Mouse (Mus musculus): Measurements from ENCODE around the gene Gm16503. TPM values are rescaled to one million over a fixed set of nuclear protein-coding genes. Genes with fewer than 3 reads are reported as not detected.
"Not testable (repeated sequence)": the region's sequence is repeated elsewhere in the genome, so short reads cannot be mapped to it uniquely, and the experiment has no call there.

Gene Gm16503
- polyA plus RNA-seq, 1 experiment from 2014 or later, result 0.73 TPM

GRCm38 (mm10) chr4:147537702-147538101, 2.3 kb upstream of the Gm16503 start:
- 78% methylated on average over 2 of the region's 2 CpGs for WGBS
- Histone ChIP-seq H3K36me3 (ENCODE audit: control insufficient read depth, insufficient read depth, low read length) (no peaks in the 10 kb centered on the region), H3K9ac (ENCODE audit: low read depth, low read length) (no peak overlapping the region), H3K9me3 (replicated peaks; ENCODE audit: control insufficient read depth, low read length, poor library complexity, severe bottlenecking) (peaks cover 26% of the 10 kb centered on the region), H3K4me3 (ENCODE audit: low read depth, low read length) (no peak overlapping the region), H3K27me3 (ENCODE audit: control insufficient read depth, insufficient read depth, low read depth, low read length) (no peaks in the 10 kb centered on the region), H3K4me2 (ENCODE audit: low read length) (no peak overlapping the region), H3K27ac (ENCODE audit: low read length) (no peak overlapping the region), H3K4me1 (ENCODE audit: control insufficient read depth, insufficient read depth, low read length) (no peaks in the 10 kb centered on the region)
- no peak for ATAC-seq

DNA sequence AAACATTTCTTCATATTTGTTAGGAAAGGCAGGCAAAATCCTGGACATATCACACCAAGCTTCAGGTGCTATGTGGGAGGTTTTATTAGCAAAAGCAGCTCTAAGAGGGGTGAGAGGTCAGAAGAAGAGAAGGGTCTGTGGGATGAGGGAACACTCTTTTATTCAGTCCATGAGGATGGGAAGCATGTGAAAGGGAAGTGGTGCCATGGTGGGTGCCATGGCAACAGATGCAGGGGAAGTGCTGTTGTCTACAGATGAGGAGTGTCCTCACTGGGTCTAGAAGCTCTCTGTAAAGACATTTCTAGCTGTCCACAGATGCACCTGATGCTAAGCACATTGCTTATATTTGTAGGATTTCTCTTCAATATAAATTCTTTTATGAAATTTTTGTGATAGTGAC, 1.1 kb downstream of the Gm16503 start:
- Histone ChIP-seq H3K9ac (ENCODE audit: low read depth, low read length) (no peak overlapping the region), H3K4me2 (ENCODE audit: low read length) (no peak overlapping the region), H3K9me3 (replicated peaks; ENCODE audit: control insufficient read depth, low read length, poor library complexity, severe bottlenecking) (peaks cover 21% of the 10 kb centered on the region)

DNA sequence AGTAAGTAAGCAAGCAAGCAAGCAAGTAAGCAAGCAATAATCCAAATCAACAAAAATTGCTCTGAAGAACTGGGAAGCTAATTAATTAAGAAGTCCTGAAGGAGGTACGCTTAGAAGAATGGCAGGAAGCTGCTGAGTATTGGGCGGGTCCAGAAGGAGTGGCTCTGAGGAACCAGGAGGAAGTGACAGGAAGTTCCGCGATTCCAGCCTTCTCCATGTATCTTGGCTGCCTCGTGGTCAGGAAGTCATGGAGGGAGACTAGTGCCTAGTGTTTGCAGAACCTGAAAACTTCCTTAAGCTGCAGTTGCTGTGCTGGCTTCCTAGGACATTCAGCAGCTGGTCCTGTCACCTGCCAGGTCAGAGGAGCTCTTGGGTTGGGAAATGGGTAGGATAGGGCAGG, 13.1 kb downstream of the Gm16503 start, which contains the start of gene Zfp985:
Zfp985 (plus strand) TSS at position 207 of the 400 bp plus-strand sequence.
- ATAC-seq; H3K27me3 ChIP-seq (ENCODE audit: control insufficient read depth, insufficient read depth, low read depth, low read length): not testable (repeated sequence)
- 82% methylated on average over 5 of the region's 5 CpGs for WGBS

More for the DNA sequence above, 1.1 kb downstream of the Gm16503 start:
- Histone ChIP-seq H3K4me3 (ENCODE audit: low read depth, low read length) (no peak overlapping the region), H3K27me3 (ENCODE audit: control insufficient read depth, insufficient read depth, low read depth, low read length) (no peaks in the 10 kb centered on the region), H3K4me1 (ENCODE audit: control insufficient read depth, insufficient read depth, low read length) (no peaks in the 10 kb centered on the region), H3K36me3 (ENCODE audit: control insufficient read depth, insufficient read depth, low read length) (no peaks in the 10 kb centered on the region), H3K27ac (ENCODE audit: low read length) (no peak overlapping the region)
- ATAC-seq, result no peak

DNA sequence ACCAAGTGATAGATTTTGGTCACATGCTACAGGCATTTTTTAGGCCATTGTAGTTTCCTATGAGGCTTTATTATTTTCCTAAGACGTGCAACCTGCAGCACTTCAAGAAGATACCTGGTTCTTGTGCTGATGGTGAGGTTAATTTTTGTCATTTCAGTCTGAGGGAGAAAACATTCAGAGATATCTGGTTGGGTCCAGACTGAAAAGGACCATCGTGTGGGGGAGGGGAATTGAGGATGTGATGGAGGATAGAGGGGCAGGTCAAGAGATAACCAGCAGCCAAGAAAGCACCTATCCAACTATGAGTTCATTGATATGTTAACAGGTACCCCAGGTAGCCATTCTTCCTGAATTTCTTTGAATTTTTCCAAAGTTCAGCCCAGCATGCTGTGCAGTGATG, 14.3 kb downstream of the Gm16503 start:
- peaks cover 11% of the 10 kb centered on the region for H3K9me3 ChIP-seq (replicated peaks; ENCODE audit: control insufficient read depth, low read length, poor library complexity, severe bottlenecking)
- H3K4me1 ChIP-seq (ENCODE audit: control insufficient read depth, insufficient read depth, low read length); H3K27me3 ChIP-seq (ENCODE audit: control insufficient read depth, insufficient read depth, low read depth, low read length); H3K9ac ChIP-seq (ENCODE audit: low read depth, low read length); H3K36me3 ChIP-seq (ENCODE audit: control insufficient read depth, insufficient read depth, low read length); H3K27ac ChIP-seq (ENCODE audit: low read length); H3K4me3 ChIP-seq (ENCODE audit: low read depth, low read length); ATAC-seq; H3K4me2 ChIP-seq (ENCODE audit: low read length): not testable (repeated sequence)
- WGBS, result 77% methylated on average over 2 of the region's 2 CpGs

More for the DNA sequence above, 13.1 kb downstream of the Gm16503 start, which contains the start of gene Zfp985:
- H3K4me3 ChIP-seq (ENCODE audit: low read depth, low read length); H3K36me3 ChIP-seq (ENCODE audit: control insufficient read depth, insufficient read depth, low read length); H3K4me2 ChIP-seq (ENCODE audit: low read length); H3K27ac ChIP-seq (ENCODE audit: low read length); H3K4me1 ChIP-seq (ENCODE audit: control insufficient read depth, insufficient read depth, low read length); H3K9ac ChIP-seq (ENCODE audit: low read depth, low read length): not testable (repeated sequence)
- H3K9me3 ChIP-seq (replicated peaks; ENCODE audit: control insufficient read depth, low read length, poor library complexity, severe bottlenecking), result peaks cover 11% of the 10 kb centered on the region

GRCm38 (mm10) chr4:147556921-147557320, 16.9 kb downstream of the Gm16503 start:
- H3K4me2 ChIP-seq (ENCODE audit: low read length); H3K4me3 ChIP-seq (ENCODE audit: low read depth, low read length); H3K9ac ChIP-seq (ENCODE audit: low read depth, low read length); H3K27ac ChIP-seq (ENCODE audit: low read length); H3K4me1 ChIP-seq (ENCODE audit: control insufficient read depth, insufficient read depth, low read length); ATAC-seq; H3K36me3 ChIP-seq (ENCODE audit: control insufficient read depth, insufficient read depth, low read length); H3K27me3 ChIP-seq (ENCODE audit: control insufficient read depth, insufficient read depth, low read depth, low read length): not testable (repeated sequence)
- WGBS, result 62% methylated on average over 1 of the region's 1 CpGs
- peaks cover 11% of the 10 kb centered on the region for H3K9me3 ChIP-seq (replicated peaks; ENCODE audit: control insufficient read depth, low read length, poor library complexity, severe bottlenecking)

DNA sequence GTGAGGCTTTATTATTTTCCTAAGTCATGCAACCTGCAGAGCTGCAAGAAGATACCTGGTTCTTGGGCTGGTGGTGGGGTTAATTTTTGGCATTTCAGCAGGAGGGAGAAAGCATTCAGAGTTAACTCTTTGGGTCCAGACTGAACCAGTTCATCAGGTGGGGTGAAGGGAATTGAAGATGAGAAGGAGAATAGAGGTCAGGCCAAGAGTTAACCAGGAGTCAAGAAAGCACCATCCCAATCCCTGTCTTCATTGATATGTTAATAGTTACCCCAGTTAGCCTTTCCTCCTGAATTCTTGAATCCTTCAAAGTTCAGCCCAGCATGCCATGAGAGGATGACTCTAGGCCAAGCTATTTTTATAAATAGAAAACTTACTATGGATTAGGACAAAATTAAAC, 18.0 kb downstream of the Gm16503 start:
- not testable (repeated sequence) for H3K27me3 ChIP-seq (ENCODE audit: control insufficient read depth, insufficient read depth, low read depth, low read length); H3K9ac ChIP-seq (ENCODE audit: low read depth, low read length); H3K36me3 ChIP-seq (ENCODE audit: control insufficient read depth, insufficient read depth, low read length); H3K4me2 ChIP-seq (ENCODE audit: low read length); H3K4me1 ChIP-seq (ENCODE audit: control insufficient read depth, insufficient read depth, low read length); H3K9me3 ChIP-seq (replicated peaks; ENCODE audit: control insufficient read depth, low read length, poor library complexity, severe bottlenecking); ATAC-seq; H3K4me3 ChIP-seq (ENCODE audit: low read depth, low read length); H3K27ac ChIP-seq (ENCODE audit: low read length)

GRCm38 (mm10) chr4:147559096-147559495, 19.1 kb downstream of the Gm16503 start:
- H3K36me3 ChIP-seq (ENCODE audit: control insufficient read depth, insufficient read depth, low read length); H3K9ac ChIP-seq (ENCODE audit: low read depth, low read length); H3K27me3 ChIP-seq (ENCODE audit: control insufficient read depth, insufficient read depth, low read depth, low read length); H3K4me3 ChIP-seq (ENCODE audit: low read depth, low read length); H3K27ac ChIP-seq (ENCODE audit: low read length); ATAC-seq; H3K9me3 ChIP-seq (replicated peaks; ENCODE audit: control insufficient read depth, low read length, poor library complexity, severe bottlenecking); H3K4me2 ChIP-seq (ENCODE audit: low read length); H3K4me1 ChIP-seq (ENCODE audit: control insufficient read depth, insufficient read depth, low read length): not testable (repeated sequence)
- WGBS, result 63% methylated on average over 1 of the region's 1 CpGs

DNA sequence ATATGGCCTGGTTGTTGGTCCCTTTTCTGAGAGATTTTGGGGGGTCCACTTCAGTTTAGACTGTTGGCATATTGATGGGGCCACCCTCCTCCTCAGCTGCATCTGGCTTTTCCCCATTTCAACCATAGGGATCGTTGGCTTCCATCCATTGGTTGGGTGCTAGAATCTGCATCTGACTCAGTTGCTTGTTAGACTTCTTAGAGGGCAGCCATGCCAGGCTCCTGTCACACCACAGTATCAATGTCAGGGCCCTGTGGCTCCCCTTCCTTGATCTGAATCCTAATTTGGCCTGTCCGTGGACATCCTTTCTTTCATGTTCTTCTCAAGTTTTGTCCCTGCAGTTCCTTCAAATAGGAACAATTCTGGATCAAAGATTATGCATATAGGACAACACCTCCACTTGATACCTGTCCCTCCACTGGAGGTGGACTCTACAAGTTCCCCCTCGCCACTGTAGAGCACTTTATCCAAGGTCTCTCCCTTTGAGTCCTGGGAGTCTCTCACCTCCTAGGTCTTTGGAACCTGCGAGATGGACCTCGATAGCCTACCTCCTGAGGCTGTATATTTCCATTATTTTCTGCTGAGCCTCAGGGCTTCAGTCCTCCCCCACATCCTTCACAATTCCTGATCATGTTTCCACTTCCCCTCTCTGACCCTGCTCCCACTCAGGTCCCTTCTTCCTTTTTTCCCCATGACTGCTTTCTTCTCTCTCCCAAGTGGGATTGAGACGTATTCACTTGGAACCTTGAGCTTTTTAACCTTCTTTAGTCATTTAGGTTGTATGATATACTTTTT, 25.6 kb downstream of the Gm16503 start:
- no peak for ATAC-seq

DNA sequence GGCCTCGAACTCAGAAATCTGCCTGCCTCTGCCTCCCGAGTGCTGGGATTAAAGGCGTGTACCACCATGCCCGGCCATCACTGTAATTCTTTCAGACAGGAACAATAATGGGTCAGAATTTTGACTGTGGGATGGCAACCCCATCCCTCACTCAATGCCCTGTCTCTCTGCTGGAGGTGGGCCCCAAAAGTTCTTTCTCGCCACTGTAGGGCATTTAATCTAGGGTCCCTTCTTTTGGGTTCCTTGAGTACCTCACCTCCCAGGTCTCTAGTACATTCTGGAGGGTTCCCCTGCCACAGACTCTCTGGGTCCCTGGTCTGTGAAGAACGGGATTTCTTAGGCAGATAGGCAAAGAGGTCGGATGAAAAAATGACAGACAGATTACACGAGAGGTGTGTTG, 31.1 kb downstream of the Gm16503 start:
- not testable (repeated sequence) for H3K4me2 ChIP-seq (ENCODE audit: low read length); H3K36me3 ChIP-seq (ENCODE audit: control insufficient read depth, insufficient read depth, low read length); H3K4me1 ChIP-seq (ENCODE audit: control insufficient read depth, insufficient read depth, low read length); H3K4me3 ChIP-seq (ENCODE audit: low read depth, low read length); ATAC-seq; H3K27me3 ChIP-seq (ENCODE audit: control insufficient read depth, insufficient read depth, low read depth, low read length); H3K9ac ChIP-seq (ENCODE audit: low read depth, low read length); H3K27ac ChIP-seq (ENCODE audit: low read length)
- peaks cover 14% of the 10 kb centered on the region for H3K9me3 ChIP-seq (replicated peaks; ENCODE audit: control insufficient read depth, low read length, poor library complexity, severe bottlenecking)
- 87% methylated on average over 8 of the region's 8 CpGs for WGBS

More for the DNA sequence above, 25.6 kb downstream of the Gm16503 start:
- Histone ChIP-seq H3K27ac (ENCODE audit: low read length) (no peak overlapping the region), H3K36me3 (ENCODE audit: control insufficient read depth, insufficient read depth, low read length) (no peaks in the 10 kb centered on the region), H3K4me3 (ENCODE audit: low read depth, low read length) (no peak overlapping the region), H3K4me1 (ENCODE audit: control insufficient read depth, insufficient read depth, low read length) (no peaks in the 10 kb centered on the region), H3K27me3 (ENCODE audit: control insufficient read depth, insufficient read depth, low read depth, low read length) (no peaks in the 10 kb centered on the region), H3K9me3 (replicated peaks; ENCODE audit: control insufficient read depth, low read length, poor library complexity, severe bottlenecking) (peaks cover 12% of the 10 kb centered on the region), H3K9ac (ENCODE audit: low read depth, low read length) (no peak overlapping the region), H3K4me2 (ENCODE audit: low read length) (no peak overlapping the region)
- 73% methylated on average over 6 of the region's 6 CpGs for WGBS

Measured in midbrain, embryonic 16.5 days (tissue).